Mouse (Mus musculus) left cerebral cortex, adult 8-10 months (tissue): ENCODE results near the gene Kctd6. TPM values are rescaled to one million over a fixed set of nuclear protein-coding genes. Genes with fewer than 3 reads are reported as not detected.

Source experiments
- DNase-seq, 2 experiments: peaks; one replicate each; pipeline ENCODE4 v3.0.0; 2022; ENCODE audit warnings: low spot score in 2 of 2
- total RNA-seq, 4 experiments: library from RNA; stranded (reverse); gene quantifications; 2 replicates each; pipeline ENCODE4 v1.2.4; 2022

Kctd6 gene
- total RNA-seq, 4 experiments from 2014 or later: 34.4 to 40.6 (median 39.0) TPM

DNA sequence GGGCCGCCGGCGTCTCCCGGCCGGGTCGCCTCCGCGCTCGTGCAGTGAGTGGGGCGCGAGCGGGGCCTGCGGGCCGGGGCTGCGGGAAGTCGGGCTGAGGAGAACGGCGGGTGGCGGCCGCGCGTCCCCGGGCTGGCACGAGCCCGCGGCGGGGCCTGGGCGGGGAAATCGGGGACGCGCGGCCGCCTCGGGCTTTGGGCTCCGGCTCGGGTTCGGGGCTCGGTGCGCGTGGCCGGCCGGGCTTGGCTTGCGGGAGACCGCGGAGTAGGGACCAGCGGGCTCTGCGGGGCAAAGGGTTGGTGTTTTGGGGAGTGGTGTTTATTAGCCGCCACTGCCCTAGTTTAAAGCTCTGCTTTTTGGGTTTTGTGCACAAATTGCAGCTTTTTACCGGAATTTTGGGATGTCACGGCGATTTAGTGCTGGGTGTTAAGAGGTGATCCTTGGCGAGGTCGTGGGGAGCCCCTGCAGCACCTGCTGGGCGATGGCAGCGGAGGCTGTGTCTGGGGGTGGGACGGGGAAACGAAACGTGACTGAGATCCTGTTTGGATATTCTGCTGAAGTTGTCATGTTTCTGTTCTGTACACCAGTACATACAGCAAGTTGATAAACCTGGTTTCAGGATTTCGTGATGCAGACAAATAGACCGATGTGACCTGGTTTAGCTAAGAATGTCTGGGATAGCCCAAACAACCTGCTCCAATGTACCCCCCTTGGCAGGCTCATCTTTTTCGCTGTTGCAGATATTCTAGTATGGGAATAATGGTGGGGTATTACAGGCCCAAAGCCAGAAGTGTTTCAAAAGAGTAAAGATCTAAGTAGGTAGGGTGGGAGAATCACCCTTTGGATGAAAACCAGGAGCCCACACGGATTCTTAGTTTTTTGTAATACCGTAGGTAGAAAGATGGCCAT is 613 bp downstream of the Kctd6 start:
- peak in 1 of 2 experiments; percentile 59 for DNase-seq

DNA sequence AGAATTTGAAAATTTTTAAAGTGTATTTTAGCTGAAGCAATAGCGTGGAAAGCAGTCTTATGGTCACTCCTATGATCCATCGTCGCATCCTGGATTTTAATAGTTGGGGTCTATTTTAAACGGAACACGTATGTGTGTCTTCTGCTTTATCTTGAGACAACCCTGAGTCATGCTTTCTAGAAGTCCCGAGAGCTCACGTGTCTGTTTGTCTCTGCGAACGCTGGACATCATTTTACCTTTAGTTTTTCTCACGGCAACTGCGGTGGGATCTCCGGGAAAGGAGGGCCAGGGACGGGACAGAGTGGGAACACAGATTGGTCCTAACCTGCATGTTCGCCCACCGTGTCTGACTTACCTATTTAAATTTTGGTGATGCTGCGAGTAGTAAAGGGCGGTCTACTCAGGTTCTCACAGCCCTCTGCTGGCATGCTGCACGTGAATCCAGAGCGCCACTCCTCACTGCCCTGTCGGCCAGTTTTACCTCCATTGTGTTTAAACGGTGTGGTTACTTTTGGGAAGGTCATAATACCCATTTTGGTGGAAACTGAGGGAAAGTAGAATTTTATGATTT is 1.4 kb downstream of the Kctd6 start:
- DNase-seq: no peak

DNA sequence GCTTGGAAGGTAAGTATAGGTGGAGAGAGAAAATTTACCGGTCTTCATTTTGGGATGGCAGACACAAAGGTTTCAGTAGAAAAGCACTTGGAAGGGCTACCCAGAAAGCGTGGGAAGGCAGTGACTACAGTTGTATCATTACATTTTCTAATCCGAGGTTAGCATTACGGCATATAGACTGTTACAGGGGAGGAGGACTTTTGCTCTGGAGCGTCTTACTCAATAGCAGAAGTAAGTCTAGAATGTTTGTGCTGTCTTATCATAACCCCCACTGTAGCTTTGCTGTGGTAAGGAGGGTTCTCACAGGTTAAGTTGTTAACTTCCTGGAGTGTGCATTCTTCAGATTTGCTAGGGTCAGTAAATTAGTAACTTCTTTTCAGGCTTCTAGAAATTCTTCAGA is 2.2 kb downstream of the Kctd6 start:
- no peak for DNase-seq

DNA sequence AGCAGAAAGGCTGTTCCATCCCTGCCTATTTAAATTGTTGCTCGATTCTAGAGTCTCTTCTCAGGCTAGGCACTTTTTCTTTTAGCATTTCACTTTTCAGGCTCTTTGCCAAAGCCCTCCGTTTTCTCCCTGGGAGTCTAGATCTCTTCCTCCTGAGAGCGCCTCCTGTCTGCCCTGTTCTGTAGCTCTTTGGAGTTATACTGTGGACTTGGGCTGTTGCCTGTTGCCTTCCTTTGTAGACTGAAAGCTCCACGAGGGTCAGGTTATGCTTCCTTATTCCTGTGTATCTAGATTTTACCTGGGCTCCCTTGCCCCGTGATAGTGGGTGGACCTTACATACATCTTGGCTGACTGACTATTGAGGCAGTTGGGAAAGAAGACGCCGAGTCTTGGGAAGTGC is 4.3 kb downstream of the Kctd6 start:
- DNase-seq: no peak

DNA sequence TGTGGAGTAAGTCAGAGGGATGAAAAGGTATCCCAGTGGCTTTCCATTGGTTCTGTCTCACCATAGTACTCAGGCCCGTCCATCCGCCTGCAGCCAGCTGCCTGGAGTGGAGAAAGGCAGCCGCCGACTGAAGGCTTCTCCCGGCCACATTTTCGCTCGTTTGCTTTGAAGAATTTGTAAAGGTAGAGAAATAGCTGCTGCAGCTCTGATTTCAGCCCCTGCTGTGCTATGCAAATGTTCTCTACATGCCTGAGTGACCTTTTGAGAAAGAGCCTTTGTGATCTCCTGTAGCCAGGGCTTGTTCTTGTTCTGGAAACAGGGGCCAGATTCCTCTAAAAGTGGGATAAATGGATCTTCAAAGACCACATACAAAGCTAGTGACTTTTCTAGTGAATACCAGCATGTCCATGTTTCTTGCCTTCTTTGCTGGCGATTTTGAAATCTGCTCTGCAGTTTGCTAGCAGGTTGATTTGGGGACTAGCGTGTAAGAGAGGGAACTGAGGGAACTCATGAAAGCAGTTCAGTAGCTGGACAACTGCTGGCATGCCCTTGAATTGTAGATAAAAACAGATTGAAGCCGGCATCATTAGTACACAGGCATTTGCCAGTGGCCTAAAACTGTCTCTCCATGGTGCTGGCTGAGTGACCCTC is 4.9 kb downstream of the Kctd6 start:
- DNase-seq: no peak

DNA sequence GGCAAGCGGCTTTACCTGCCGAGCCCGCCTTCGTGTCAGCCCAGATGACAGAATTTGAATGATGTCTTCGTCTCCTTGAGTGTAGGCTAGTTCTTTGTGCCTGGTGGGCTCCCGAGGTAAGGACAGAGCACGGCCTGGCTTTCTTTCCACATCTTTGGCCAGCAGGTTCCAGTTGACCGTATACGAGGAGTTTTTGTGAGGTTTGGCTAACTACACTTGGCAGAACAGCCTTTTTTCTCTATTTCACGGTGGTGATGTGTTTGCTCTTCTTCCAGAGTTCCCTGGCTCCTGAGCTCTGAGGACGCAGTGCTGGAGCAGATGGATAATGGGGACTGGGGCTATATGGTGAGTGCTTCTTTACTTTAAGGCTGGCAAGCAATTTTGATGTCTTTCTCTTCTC is 5.9 kb downstream of the Kctd6 start:
- DNase-seq: no peak

DNA sequence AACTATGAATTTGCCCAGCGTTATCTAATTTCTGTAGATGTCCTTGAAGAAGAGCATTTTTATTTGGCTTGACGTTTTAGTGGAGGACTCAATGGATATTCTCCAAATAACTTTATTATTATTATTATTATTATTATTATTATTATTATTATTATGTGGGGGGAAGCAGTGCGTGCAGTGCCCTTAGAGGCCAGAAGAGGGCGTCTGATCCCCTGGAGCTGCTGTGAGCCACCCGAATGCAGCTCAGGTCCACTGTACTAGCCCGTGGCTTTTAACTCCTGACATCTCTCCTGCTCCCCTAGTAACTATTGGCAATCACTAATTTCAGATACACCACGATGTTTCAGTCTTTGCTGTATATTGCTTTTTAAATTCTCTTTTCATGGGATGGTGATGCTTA is 6.4 kb downstream of the Kctd6 start:
- DNase-seq: no peak

DNA sequence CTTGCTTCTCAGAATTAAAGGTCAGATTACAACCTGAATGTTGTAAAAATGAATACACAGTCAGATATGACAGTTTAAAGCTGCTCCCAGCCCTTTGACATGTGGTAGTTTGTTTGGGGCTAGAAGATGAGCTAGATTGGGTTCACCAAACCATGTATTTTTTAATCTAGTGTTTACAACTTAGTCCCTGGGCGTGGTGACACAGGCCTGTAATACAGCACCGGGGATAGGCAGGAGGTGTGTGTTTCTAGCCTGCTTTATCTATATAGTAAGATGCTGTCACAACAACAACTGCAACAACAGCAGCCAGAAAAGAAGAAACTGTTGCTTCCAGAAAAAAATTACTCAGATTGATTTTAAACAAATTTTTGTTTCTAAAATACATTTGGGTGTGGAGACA is 7.0 kb downstream of the Kctd6 start:
- no peak for DNase-seq

DNA sequence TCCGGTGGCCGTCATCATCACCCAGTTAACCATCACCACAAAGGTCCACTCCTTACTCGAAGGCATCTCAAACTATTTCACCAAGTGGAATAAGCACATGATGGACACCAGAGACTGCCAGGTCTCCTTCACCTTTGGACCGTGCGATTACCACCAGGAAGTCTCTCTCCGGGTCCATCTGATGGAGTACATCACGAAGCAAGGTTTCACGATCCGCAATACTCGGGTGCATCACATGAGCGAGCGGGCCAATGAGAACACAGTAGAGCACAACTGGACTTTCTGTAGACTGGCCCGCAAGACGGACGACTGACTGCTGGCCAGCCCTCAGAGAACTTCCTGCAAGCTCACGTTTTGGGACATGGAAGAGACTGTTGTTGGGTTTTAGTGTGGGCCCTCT is 8.6 kb downstream of the Kctd6 start:
- DNase-seq: no peak

DNA sequence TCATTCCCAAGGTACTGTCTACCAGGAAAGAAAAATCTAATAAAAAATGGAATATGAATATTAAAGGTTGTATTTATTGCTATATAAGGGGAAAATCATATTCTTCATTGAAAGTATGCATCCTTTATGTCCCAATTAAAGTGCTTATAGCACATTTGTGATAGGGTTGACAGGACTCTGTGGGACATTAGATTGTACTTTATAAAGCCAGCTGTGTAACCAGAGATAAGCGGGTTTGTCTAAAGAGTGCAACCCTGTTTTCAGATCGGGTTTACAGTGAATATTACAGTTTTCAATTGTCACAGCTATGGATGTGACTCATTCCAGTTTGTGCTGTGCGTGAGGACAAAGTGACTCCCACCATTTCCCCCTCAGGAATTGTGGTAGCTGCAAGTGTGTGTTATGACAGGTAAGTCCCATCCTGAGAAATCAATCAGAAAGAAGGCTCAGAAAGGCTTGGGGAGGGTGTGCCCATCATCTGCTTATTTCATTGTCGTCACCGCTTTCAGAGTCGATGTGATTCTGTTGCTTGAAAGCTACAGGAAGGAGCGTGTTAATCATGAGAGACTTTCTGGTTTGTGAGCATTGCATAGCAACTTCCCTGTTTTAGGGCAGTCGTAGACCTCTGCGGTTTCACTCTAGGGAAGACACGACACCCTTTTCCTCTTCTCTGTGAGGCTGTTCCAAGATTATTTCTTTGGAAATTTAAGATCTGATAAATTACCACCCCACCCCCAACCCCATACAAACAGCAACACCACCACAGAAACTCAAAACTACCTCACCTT is 9.8 kb downstream of the Kctd6 start:
- DNase-seq: no peak

DNA sequence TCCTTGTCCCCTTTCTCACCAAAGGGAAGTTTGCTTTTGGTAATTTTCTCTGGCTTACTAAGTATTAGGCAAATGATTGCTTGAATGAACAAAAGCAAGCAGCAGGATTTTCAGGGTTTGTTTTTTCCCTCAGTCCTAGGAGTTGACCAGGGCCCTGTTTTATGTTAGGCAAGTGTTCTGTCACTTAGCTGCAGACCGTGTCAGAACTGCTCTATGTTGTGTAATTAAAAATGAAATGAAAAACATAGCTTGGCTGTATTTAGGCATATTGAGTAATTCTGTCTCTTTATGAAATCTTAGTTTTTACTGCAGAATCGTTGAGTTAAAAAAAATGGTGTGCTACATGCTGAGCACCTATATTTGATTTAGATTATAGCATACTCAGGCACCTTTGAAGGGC is 10.9 kb downstream of the Kctd6 start:
- no peak for DNase-seq

DNA sequence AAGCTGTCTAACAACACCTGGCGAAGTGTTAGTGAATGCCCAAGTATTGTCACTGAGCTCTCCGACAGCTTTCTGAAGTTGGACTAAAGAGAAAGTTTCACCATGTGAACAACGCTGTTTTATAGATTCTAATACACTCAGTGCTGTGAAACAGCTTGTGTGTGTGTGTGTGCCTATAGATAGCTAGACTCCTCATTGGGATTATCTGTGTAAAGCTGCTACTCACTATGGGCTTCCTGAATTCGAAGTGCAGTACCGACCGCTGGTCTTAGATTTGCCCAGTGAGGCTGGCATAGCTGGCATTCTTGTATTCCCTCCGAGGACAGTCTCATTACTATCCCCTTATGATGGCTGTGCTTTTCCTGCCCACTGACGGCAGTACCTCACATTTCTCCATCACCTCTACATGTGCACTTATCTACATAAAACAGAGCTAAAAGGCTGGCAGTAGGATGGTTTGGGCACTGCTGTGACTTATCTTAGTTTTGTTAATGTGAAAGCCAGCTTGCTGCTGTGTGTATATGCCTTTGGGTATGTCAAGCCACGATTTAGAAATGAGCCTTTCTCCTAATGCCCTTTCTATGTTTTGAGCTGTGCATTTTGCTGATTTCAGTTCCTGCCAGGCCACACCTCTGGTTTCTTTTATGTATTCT is 15.6 kb downstream of the Kctd6 start:
- DNase-seq: no peak

DNA sequence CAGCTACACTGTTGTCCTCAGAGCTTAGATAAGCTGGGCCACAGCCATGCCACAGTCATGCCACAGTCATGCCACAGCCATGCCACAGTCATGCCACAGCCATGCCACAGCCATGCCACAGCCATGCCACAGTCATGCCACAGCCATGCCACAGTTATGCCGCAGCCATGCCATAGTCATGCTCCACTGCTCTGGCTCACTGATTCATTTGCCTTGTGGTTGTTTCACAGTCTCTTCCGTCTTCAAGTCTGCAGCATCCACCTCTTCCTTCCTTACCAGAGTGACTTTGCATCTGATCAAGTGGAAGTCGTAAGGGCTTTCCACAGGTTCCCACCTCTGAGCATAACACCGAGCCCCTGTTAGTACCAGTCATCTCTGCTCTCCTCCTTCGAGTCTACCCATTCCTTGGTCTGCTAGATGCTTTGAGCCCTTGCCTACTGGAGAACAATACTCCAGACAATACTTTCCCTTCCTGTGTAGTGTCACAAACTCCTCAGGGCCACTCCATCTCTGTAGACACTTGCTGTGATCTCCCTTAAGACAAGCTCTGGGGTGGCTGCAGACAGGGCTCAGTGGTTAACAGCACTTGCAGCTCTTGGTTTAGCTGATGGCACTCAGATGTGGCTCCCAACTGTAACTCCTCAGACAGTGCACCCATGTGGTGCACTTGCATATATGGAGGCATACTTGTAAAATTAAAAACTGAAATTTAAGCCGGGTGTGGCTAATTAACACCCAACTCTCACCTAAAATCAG is 18.4 kb downstream of the Kctd6 start:
- DNase-seq: no peak

DNA sequence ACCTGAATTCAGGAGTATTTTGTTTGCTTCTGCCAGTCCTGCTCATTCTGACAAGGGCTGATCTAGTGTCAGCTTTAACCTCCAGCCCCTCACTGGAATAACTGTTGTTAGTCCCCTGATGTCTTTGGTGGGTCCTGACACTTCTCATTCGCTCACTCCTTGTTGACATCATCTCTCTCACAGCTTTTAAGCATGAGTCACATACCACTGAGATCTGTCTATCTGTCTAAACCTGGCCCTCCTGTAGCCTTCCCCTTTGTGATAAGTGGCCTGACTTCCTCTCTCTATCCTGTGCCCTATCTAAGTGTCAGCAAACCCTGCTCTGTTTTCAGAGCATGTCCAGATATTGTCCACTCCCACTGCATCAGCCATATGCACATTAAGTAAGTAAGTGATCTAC is 19.3 kb downstream of the Kctd6 start:
- no peak for DNase-seq

DNA sequence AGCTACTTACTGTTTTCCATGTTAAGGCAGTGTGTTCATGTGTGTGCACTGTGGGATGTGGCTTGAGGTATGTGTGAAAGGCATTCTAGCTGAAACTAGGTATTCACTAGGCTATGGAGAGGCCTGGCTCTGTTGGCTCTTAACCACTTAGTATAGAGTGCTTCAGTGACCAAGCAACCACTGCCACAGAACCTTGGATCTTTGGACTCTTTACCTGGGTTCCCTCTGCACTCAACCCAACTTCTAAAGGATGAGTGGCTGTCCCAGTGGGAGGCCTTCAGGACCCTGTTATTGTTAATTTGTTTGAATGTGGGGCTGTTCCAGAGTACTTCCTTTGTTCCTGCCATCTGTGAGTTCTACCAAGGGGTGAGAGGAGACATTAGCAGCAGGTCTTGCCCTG is 27.9 kb downstream of the Kctd6 start:
- DNase-seq: no peak

DNA sequence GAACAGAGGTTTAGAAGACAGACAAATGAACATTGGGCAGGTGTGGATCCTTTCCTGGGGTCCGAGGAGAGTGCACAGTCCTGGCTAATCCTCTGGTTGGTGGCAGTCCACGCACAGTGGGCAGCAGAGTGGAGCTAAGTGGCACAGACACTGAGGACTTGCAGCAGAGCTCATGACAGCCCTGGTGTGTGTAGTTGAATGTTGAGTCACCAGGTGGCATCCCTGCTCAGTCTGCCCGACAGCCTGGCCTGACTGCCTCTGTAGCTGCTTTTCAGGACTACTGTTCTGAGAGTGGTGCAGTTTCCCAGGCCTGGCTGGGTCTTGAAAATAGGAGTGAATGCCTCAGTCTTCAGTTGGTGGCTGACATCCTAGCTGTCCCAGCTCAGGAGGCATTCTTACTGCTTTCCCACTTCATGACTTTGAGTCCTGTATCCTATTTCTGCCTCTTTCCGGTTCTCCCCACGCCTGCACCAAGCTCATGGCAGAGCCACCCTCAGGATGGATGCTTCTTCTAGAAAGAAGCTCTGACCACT is 28.5 kb downstream of the Kctd6 start:
- no peak for DNase-seq

DNA sequence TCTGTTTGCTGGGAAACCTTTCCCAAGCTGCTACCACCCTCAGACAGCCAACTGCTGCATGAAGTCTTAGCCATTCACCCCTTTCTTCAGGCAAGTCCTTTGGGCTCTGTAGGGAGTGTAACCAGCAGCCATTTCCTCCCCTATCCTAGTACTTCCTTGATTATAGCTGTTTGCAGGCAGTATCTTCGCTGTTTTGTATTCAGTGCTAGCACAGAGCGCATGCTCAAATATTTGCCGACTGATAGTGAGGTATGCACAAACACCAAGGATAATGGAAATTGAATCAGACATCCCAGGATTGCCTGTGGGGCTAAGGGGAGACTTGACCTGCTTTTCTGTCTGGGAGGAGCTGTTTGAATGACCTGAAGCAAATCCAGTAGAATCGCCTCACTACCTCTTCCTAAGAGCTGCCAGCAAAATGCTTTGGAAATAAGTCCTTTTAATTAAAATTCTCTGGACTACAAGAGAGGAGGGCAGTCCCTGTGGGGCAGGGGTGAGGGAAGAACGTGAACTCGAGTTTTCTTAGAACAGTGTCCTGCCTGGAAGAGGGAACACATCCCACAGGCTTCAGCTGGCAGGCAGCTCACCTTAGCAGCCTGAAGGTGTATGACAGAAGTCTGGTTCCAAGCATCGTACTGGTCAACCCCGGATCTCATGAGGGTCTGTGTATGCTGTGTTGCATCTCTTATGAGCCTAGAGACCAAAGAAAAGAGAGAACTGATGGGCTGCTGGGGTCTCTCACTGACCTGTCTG is 29.4 kb downstream of the Kctd6 start:
- DNase-seq: no peak

DNA sequence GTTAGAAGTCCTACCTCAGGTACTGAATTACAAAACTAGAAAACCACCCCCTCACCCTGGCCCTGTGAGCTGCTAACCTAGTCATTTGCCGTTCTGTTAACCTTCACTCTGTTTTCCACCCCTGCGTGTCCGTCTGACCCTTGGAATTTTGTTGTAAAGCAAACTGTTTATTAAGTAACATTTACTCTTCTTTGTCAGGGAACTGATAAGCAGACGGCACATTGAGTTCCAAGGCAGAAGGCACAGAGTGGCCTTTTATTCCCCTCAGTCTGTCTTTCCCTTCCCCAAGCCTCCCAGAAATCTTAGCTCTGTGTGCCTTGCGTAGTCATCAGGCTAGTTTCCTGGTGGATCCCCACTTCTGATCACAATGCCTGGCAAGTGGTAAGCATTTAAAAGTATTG is 30.3 kb downstream of the Kctd6 start:
- DNase-seq: no peak

DNA sequence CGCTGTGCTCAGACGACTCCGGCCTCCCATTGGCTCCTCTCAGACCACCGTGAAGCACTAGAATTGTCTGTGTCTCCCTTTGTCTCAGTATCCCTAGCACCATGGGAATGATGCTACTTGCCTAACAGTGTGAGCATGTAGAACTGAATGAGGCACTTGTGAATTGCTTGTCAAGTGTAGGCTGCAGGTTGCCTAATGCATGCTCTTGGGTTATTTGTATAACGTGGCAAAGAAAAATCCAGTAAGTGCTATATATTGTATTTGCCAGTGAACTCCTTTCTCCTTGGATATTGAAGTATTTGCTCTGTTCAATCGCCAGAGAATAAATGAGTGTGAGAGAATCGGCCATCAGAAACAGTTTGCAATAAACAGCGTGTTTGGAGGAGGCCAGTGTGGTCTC is 32.9 kb downstream of the Kctd6 start:
- DNase-seq: no peak

DNA sequence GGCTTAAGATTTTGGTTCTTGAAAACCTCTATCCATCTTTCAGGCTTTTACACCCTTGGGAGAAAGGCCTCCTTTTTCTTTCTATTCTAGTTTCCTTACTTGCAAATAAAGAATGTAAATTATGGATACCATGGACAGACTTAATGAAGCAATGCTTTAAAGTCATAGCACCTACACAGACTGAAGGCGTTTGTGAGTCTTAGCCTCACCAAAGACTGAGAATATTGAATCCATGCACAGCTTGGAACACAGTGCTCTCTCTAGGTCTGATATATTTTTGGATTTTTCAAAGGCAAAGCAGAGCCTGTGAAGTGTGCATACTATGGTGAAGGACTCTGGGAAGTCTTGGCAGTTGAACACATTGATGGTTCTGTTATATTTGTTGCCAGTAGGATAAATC is 35.3 kb downstream of the Kctd6 start:
- DNase-seq: no peak
